Mouse (Mus musculus): Measurements from ENCODE around the gene Sec22b. TPM values are rescaled to one million over a fixed set of nuclear protein-coding genes. Genes with fewer than 3 reads are reported as not detected.

The Sec22b gene
- 63.2 and 65.8 TPM in 2 replicates for polyA plus RNA-seq (2012; rRNA removed)

DNA sequence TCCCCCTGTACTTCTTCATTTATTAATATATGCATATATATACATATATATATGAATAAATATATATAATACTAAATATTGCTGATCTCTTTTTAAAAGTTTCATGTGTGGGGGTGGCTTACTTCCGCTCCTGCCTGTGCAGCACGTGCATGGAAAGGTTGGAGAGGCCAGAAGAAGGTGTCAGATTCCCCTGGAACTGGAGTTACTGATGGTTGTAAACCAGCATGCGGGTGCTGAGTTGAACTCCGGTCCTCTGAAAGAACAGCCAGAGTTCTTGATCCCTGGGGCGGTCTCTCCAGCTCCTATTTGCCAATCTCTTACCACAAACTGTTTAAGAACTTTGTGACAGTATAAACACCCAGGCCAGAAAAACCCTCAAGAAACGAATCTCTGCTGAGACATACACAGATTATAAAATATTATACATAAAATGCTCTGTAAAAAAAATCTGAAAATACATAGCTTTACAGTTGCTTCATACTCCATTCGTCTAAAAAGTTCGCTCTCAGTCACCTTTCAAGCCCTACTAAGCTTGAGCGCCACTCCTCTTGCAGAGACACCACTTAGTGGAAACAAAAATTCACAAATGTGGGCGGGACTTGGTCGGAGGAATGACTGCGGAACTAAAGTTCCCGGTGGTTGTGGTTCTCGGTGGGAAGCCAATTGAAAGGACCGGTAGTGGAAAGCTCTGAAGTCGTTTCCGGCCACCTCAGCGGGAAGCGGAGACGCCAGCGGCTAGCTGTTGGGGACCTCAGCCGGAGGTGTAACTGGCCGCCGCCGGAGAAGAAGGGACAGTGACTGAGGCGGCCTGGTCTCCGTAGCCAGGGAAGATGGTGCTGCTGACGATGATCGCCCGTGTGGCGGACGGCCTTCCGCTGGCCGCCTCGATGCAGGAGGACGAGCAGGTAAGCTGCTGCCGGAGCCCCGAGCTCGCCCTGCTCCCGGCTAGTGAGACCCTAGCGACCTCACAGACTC is at the start of gene Sec22b:
TSS of gene Sec22b (plus strand) at position 675 of the 975 bp plus-strand sequence.
- peak; percentile 82 to 97 for DNase-seq (ENCODE audit: extremely low spot score in 1 of 2, low spot score in 1 of 2)

DNA sequence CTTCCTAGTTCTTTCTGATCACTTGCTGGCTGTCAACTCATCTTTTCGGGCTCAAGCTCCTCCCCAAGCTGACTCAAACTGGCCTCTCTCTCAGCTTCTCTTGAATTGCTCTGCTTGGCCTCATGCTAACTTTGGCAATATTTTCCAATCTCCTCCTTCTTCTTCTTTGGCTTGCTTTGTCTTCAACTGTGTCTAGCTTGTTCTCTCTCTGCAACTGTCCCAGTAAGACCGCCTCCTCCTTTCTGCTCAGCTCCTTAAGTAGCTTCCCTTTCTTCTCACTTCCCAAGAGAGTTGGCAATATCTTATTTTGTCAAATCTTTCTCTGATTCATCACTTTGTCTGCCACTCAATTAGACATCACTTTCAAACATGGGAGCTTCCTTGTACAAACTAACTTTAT is 49.2 kb upstream of the Sec22b start:
- DNase-seq (ENCODE audit: extremely low spot score in 1 of 2, low spot score in 1 of 2) = no peak

DNA sequence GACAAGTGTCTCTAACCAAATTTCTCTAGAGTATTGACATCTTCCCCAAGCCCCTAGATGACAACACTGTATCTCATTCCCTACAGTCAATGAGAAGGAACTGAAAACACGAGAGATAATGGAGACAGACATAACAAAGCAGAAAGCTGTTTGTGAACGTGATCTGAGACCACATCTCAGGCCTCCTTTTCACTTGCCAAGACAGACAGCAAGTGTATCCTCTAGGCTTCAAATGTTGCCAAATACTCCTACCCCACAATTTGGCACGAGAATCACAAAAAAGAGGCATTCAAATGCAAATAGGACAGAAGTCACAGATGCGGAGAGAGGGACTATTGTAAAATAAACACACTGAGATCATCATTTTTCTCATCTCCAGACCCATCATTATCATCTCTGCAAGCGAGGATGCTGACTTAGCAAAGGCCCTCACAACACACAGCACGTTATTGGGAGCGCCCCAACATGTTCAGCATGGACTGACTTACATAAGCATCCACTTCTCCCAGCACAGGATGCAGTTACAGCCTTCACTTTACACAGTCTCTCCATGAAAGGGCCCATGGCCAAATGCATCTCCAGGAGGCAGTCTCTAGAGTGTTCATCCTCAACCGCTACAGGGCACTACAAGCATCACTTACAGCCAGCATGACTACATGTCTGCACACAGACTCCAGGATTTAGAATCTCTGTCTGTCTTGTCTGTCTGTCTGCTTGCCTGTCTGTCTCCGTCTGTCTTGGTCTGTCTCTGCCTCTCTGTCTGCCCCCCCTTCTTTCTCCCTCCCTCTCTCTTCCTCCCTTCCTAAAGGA is 46.2 kb upstream of the Sec22b start:
- DNase-seq (ENCODE audit: extremely low spot score in 1 of 2, low spot score in 1 of 2) = peak; percentile 41 to 64

DNA sequence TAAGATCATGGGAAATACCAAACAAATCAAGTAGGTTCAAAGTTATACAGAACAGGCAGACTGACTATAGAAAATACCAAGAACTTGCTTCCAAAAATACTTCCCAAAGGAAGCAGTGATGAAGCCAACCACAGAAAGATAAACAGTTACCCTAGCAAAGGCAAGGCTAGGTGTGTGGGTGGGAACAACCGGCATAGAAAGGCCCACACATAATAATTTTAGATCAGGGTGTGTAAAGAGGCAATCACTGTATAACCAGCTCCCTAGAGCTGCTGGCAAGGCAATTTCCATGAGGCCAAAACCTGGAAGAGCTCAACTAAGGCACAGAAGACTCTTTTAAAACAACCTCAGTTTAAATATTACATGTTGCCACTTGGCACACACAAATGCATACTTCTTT is 41.6 kb upstream of the Sec22b start:
- DNase-seq (ENCODE audit: extremely low spot score in 1 of 2, low spot score in 1 of 2) = peak; percentile 72 to 73

DNA sequence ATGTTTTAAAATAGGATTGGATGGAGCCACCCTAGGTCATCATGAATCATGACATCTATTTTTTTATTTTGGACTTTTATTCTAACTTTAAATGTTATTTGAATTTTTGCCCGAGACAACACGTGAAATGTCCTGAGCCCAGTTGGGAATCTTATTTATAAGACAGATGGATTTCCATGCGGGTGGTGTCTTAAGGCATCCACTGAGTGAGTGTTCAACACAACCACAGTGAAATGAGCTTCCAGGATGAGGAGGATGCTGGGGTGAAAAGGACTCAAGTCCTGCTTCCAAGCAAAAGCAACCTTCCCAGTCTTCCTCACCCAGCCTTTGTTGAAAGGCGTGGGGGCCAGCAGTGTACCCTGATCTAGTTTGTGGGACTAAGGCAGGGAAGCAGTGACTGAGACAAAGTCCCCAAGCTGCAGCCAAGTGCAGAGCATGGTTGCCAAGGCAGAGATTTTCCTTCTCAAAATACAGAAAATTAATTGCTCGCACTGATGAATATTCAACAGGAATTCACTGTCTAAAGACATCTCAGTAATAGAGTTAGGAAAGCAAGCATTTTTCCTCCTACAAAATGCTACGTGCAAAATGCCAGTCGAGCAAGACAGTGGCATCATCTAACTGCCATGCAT is 40.1 kb upstream of the Sec22b start:
- DNase-seq (ENCODE audit: extremely low spot score in 1 of 2, low spot score in 1 of 2) = no peak

DNA sequence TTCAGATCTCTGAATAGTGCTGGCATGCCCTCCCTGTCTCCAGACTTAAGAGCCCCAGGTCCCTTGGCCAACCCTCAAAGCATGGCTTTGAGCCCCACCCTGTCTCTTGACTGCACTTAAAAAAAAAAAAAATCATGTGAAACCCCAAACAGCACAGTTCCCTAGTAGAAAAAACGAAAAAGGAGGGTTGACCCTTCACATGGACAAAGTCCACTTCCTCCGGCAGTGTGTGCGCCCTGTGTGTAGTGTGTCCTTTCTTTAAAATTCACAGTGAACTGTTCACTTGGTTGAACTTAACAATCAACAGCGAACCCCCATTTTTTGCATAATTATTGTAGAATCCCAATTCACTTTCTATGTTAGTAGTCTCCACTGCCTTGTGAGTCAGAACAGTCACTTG is 34.3 kb upstream of the Sec22b start:
- no peak for DNase-seq (ENCODE audit: extremely low spot score in 1 of 2, low spot score in 1 of 2)

DNA sequence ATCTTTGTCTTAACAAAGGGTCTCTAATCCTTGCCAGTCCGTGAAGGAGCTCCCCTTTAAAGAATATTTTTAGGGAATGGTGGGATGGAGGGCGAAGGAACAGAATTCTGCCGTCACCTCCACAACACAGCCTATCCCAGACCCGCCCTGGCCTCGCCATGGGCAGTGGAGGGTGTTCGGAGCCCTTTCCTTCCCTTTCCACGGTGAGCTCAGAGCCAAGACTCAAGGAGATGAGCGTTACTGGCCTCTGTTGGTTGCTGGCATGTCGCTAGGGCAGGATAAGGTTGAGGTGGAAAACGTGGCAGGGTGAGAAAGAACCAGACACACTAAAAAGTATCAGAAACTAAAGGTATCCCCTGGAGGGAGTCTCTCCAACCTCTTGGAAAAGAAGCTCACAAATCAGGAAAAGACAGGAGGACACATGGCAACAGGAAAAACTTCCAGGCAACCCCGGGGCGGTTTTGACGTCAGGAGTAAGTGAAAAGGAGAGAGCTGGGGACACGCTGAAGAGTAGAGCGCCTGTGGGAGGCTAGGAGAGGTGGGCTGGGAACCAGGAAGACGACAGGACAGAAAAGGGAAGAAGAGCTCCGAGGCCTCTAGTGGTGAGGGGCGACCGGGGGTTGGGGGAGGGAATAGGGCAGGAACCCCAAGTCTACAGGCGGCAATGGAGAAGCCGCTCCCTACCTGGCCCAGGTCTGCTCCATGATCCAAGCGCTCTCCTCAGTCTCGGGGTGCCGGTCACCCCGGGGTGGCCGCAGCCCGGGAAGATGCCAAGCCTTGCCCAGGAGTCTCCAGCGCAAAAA is 33.6 kb upstream of the Sec22b start:
- DNase-seq (ENCODE audit: extremely low spot score in 1 of 2, low spot score in 1 of 2) = peak in 1 of 2 experiments; percentile 78

DNA sequence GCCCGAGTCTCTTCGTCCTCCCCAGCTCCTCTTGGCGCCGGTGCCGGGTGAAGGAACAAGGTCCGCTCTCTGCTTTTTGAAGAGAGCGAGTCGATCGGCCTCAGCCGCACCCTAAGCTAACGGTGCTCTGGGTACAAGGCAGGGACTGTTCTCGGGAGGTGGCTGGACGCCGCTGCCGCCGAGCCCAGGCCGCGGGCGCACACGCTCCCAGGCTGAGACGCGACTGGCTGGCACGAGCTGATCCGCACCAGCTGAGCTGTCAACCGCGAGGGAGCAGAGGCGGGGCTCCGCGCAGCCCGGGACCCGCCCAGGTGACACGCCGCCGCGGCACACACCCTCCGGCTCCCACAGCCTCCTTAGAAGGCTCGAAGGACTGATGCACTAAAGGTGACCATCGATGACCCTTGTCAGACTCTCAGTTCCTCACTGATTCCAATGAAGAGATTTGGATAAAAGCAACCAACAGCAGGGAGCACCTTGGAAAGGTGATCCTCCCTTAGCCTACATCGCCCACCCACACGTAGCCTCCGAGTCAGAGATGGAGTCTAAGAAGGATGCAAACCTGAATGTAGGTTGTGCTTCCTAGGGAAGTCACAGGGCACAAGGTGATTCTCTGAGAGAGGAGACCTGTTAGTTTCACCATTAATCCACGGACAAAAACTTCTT is 32.8 kb upstream of the Sec22b start:
- DNase-seq (ENCODE audit: extremely low spot score in 1 of 2, low spot score in 1 of 2) = peak; percentile 64 to 84

DNA sequence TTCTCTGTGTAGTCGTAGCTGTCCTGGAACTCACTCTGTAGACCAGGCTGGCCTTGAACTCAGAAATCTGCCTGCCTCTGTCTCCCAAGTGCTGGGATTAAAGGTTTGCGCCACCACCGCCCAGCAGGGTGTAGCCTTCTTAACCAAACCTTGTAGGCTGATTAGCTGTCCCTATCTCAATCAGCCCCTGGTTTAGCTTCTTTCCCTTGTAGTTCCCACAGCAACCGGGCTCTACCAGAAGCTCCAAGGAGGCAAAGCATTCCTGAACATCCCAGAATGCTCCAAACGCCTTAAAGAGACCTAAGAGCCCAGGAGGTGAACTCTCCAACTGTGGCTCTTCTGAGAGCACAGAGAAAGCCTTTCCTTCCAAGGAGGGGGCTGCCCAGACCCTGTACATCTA is 32.3 kb upstream of the Sec22b start:
- DNase-seq (ENCODE audit: extremely low spot score in 1 of 2, low spot score in 1 of 2) = no peak

DNA sequence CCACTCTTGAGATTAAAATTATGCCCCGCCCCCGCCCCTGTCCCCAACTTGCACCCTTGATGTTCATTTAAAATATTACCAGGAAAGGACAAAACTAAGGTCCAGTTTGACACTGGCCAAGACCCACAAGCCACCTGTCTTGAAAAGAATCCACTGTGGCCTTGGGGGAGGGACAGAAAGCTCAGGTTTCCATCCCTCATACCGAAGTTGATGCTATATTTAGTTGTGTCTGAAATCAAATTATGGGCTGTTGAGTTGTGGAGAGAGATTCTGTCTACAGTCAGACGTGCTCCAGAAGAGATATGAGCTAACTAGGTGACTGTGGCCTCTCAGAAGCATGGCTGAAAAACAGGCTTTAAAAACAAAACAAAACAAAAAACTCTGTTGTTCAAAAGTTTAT is 31.3 kb upstream of the Sec22b start:
- DNase-seq (ENCODE audit: extremely low spot score in 1 of 2, low spot score in 1 of 2) = no peak

DNA sequence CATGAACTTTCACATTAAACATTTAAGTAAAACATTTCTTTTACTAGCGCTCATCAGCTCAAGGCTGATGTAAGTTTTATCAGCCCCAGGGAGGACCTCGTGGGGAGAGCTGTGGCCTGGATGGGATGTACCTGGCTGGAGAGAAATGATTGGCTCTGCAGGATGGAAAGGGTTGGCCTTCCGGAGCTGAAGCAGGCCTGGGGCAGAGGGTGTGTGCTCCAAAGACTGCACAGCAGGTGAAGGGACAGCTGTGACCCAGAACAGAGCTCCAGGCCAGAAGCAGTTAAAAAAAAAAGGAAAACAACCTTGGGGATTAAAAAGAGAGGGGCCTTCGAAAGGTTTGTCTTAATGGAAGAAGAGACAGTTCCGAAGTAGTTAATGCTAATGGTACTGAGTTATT is 26.2 kb upstream of the Sec22b start:
- no peak for DNase-seq (ENCODE audit: extremely low spot score in 1 of 2, low spot score in 1 of 2)

DNA sequence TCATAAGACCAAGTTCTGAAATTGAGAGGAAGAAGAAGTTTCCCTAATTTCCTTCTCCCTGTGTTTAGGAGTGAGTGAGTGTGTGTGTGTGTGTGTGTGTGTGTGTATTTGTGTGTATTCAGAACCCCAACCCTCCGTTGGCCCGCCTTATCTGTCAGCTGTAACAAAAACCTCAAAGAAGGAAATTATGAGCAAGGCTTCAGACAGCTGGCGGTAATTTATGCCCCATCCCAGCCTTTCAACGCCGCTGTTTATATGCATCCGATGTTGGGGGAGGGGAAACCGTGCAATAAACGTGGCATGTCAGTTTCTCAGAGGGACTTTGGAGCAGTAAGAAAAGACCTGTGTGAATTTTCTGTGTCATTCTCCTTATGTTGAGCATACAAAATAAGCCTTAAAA is 24.7 kb upstream of the Sec22b start:
- DNase-seq (ENCODE audit: extremely low spot score in 1 of 2, low spot score in 1 of 2) = no peak

DNA sequence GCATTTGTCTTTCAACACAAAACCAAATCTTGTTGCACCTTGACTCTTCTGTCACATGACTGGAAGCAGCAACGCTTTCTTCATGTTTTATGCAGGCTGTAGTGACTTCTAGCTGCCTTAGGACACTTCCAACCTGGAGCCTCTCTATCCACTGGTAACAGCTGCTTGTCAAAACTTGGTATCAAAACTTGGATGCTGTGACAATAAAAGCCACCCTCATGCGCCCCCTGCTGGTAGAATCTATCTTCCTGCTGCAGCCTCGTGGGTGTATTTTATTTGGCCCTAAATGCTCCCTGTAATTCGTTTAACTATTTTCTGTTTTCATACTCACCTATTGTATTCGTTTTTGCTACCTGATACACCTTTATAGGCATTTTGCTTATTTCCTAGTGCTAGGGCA is 21.8 kb upstream of the Sec22b start:
- DNase-seq (ENCODE audit: extremely low spot score in 1 of 2, low spot score in 1 of 2) = peak in 1 of 2 experiments; percentile 89

DNA sequence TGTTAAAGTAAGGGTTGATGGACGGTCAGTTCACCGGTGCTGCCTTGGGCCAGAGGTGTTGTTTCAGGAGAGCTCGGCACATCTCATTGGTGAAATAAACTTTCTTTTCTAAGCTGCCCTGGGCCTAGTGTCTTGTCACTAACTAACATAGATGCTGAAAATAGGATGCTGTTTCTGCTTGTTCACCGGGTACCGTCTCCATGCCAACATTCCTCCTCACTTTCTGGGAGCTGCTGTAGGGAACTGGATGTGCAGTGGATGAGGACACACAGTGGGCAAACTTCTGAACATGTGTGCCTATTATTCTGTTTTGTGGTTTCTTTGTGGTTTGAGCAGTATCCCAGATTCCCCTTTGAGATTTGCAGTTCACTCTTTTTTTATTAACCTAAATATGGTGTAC is 19.4 kb upstream of the Sec22b start:
- DNase-seq (ENCODE audit: extremely low spot score in 1 of 2, low spot score in 1 of 2) = peak in 1 of 2 experiments; percentile 50

DNA sequence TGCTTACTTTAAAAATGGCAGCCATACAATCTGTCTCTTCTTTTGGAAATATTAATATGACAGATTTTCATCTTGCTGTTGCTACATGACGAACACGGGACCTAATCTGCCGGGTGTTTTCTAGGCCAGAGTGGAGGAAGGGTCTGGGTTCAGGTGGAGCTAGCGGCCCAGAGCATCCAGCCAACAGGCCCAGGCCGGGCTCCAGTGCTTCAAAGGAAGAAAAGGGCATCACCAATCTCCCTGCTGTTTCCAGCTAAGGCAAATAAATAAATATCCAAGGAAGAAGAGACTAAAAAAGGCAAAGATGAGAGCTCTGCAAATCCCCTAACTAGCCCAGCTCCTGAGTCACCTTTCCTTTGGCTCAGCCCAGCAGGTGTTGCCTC is 13.2 kb upstream of the Sec22b start:
- no peak for DNase-seq (ENCODE audit: extremely low spot score in 1 of 2, low spot score in 1 of 2)

DNA sequence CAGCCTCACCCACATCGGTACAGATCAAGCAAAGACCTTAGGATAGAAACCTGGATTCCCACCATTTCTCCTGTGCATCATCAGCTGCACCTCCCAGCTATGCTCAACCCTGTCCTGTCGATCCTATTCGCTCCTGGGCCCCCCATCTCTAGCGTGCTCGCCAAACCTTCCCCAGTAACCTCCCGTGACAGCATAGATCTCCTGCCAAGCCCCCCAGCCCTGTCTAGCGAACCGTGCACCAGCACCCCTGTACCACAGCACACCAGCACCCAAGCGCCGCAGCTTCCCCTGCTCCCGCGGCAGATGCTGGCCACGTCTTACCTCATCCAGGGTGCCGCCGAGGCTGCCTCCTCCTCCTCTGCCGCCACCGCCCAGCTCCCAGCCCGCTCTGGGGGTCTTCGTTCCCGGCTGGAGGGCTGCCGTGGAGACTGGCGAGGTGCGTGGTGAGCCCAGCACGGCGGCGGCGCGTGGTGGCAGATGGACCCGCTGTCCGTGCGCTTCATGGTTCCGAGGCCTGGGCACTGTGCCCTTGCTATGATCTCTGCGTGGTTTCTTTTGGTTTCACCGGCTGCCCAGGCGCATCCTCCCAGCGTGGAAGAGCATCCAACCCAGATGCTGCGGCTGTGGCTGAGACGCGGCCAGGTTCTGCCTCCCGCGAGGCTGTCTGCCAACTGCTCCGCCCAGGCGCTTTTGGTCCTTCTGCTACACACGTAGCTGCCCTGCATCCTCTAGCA is 12.7 kb upstream of the Sec22b start, which contains the start of gene Pde4dip:
TSS of gene Pde4dip (minus strand) at position 540 of the 734 bp plus-strand sequence.
- DNase-seq (ENCODE audit: extremely low spot score in 1 of 2, low spot score in 1 of 2) = peak; percentile 50 to 83

DNA sequence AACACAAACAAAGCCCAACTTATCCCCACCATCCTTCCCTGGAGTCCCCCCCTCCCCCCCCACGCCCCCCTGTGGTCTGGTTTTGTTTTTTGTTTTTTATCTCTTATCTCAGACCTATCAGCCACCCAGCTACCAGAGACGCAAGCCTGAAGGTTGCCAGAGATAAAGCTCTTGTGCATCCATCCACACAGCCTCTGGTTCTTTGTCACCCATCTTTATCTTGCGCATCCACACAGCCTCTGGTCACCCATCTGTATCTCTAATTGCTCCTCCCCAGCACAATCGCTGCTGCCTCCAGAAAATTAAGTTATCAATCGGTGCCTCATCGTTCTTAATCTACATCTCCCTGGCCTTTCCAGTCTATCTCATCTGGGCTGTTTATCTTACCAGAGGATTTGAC is 10.8 kb upstream of the Sec22b start:
- DNase-seq (ENCODE audit: extremely low spot score in 1 of 2, low spot score in 1 of 2) = no peak

DNA sequence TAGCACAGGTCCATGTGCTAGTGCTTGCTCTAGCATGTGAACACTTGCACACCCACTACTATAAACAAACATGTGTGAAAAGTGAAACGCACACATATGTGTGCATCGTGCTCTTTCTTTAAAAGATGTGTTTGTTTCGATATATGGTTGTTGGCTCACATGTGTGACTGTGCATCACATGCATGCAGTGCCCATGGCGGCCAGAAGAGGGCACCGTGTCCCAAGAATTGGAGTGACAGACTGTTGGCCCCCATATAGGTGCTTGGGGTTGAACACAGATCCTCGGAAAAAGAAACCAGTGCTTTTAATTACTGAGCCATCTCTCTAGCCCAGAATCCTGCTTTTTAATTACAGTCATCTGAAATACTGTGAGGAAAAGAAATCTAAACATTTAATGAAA is 6.3 kb upstream of the Sec22b start:
- no peak for DNase-seq (ENCODE audit: extremely low spot score in 1 of 2, low spot score in 1 of 2)

DNA sequence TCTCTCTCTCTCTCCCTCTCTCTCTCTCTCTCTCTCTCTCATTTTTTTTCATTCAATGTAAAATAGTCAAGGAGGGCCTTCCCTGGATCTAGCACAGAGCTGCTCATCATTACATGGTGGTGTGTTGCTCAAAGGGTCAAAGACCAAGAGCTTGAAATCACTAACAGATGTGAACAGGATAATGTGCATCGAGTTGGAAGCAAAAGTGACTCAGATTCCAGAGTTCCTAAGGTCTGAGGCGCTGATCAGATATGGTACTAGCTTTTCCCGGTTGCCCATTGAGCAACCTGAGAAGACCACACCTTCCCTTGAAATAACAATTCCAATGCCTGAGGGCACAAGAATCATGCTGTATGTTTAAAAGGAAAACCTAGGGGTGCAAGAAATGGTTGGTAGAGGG is 2.6 kb upstream of the Sec22b start:
- DNase-seq (ENCODE audit: extremely low spot score in 1 of 2, low spot score in 1 of 2) = no peak
